Mouse (Mus musculus) lung, embryonic 14.5 days (tissue): ENCODE results near the gene Snx30. TPM values are rescaled to one million over a fixed set of nuclear protein-coding genes. Genes with fewer than 3 reads are reported as not detected.

Experiments used
- ATAC-seq: fragments of 200-750 bp; cut with Nextera tagmentation; 2 replicates; pipeline ENCODE4 v1.8.0; 2017; ENCODE audit warnings: mild to moderate bottlenecking, moderate TSS enrichment, moderate library complexity; ENCODE audit not compliant: insufficient read depth
- DNase-seq: peaks from one replicate; pipeline ENCODE4 v3.0.0-alpha.2; 2015
- H3K27ac ChIP-seq: fragments of 300-500 bp; sonication (generic); 2 replicates; pipeline ENCODE4 v1.5.1; 2014; ENCODE audit warnings: low read depth, mild to moderate bottlenecking, moderate library complexity
- H3K27me3 ChIP-seq: fragments of 300-500 bp; sonication (generic); 2 replicates; pipeline ENCODE4 v1.6.1; 2014; ENCODE audit warnings: low read length, control low read depth; ENCODE audit not compliant: insufficient read depth
- H3K36me3 ChIP-seq: fragments of 300-500 bp; sonication (generic); 2 replicates; pipeline ENCODE4 v1.6.1; 2014; ENCODE audit warnings: control low read depth; ENCODE audit not compliant: insufficient read depth
- H3K4me1 ChIP-seq: fragments of 300-500 bp; sonication (generic); 2 replicates; pipeline ENCODE4 v1.6.1; 2014; ENCODE audit warnings: antibody characterized with exemption, control low read depth; ENCODE audit not compliant: insufficient read depth
- H3K4me2 ChIP-seq: fragments of 300-500 bp; sonication (generic); 2 replicates; pipeline ENCODE4 v1.6.1; 2014; ENCODE audit warnings: mild to moderate bottlenecking
- H3K4me3 ChIP-seq: fragments of 300-500 bp; sonication (generic); 2 replicates; pipeline ENCODE4 v1.5.1; 2014; ENCODE audit warnings: low read depth, low read length
- H3K9ac ChIP-seq: fragments of 300-500 bp; sonication (generic); 2 replicates; pipeline ENCODE4 v1.6.1; 2014
- H3K9me3 ChIP-seq: fragments of 300-500 bp; sonication (generic); 2 replicates; pipeline ENCODE4 v1.6.1; 2016; ENCODE audit warnings: low read depth, low read length, control low read depth
- CTCF ChIP-seq: IDR thresholded peaks from 2 replicates; pipeline ENCODE4 v1.5.1; 2016; ENCODE audit warnings: antibody characterized with exemption, low read depth
- WGBS: fragments of 180-500 bp; shearing (Covaris S2); extraction: QIAGEN DNeasy Blood & Tissue Kit; methylation state at CpG from one replicate; pipeline ENCODE4 v1.1.7; 2014; 5-methylcytosine and 5-hydroxymethylcytosine counted together
- polyA plus RNA-seq: library from polyadenylated mRNA; unstranded; fragments of >200 nt; fragmentation: Nextera tagmentation; extraction: Ambion mirVana; gene quantifications from 2 replicates; pipeline ENCODE4 v1.2.1, GENCODE M21; 2014

Gene Snx30
- polyA plus RNA-seq, 1 experiment from 2014 or later, result 10.6 TPM

DNA sequence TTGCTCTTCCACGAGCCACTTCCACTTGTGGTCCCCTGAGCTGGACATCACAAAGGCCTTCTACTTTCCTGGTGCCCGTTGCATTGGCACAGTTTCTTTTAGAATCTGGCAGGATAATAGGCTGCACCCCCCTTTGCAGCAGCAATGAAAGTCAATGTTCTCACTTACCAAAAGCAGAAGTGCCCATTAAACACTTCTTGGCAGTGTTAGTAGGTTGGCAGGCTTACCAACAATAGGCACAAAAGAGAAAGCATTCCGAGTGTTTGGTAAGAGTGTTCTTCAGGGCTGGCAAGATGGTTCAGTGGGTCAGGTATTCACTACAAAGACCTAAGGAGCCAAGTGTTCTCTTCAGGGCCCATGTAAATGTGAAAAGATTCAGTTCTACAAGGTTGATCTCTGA, 73.8 kb downstream of the Snx30 start:
- Histone ChIP-seq H3K27me3 (no peaks in the 10 kb centered on the region), H3K4me3 (no peak overlapping the region), H3K9ac (no peak overlapping the region), H3K4me2 (no peak overlapping the region), H3K36me3 (peaks cover 14% of the 10 kb centered on the region; the same call in 1 of the 2 replicates), H3K4me1 (no peaks in the 10 kb centered on the region), H3K9me3 (no peaks in the 10 kb centered on the region), H3K27ac (no peak overlapping the region)
- ATAC-seq (no peak), DNase-seq (no peak)
- WGBS, result 86% methylated on average over 3 of the region's 3 CpGs
- no peak for TF ChIP-seq CTCF

DNA sequence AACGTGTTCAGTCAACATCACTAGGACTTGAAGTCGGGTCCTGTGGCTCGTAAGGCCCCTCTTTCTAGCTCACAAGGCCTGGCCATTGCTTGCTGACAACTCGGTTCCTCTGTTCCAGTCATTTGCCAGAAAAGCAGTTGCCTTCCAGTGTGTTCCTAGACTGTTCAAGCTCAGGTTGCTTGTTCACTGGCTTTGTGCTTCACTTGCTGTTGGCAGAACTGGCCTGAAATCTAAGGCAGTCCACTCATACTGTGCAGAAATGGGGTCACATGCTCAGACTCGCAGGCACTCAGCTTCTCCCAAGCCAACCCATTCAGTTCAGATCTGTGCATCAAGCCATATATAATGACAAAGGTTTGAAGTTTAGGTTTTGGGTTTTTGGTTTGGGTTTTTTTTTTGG, 75.1 kb downstream of the Snx30 start:
- H3K4me1 ChIP-seq, result no peaks in the 10 kb centered on the region
- ATAC-seq (no peak), DNase-seq (no peak)
- no peak overlapping the region for H3K4me3 ChIP-seq
- H3K9me3 ChIP-seq, result no peaks in the 10 kb centered on the region
- H3K27me3 ChIP-seq, result no peaks in the 10 kb centered on the region
- WGBS, result 76% methylated on average over 5 of the region's 5 CpGs
- H3K9ac ChIP-seq, result no peak overlapping the region
- H3K36me3 ChIP-seq, result peaks cover 14% of the 10 kb centered on the region; the same call in 1 of the 2 replicates
- no peak for TF ChIP-seq CTCF
- no peak overlapping the region for H3K4me2 ChIP-seq
- H3K27ac ChIP-seq, result 0 out of 2 replicates have a peak overlapping the region, but pooled peaks have one; percentile 27

DNA sequence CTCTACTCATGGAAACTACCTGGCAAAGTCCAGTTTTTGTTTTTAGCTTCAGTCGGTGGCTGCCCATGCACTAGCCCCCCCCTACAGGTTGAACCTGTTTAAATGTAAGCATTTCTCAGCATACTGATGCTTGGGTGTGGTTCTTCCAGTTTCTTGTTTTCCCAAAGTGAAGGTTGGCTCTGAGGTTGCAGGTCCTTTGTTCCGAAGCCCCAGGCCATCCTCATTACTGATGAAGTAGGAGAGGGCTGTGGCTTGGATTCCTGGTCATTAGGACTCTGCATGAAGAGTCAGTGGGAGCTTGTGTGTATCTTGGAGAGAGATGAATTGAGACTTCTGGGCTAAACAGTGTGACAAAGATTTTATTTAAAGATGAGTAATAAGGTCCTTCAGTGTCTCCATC, 75.6 kb downstream of the Snx30 start:
- no peak for DNase-seq
- Histone ChIP-seq H3K4me3 (no peak overlapping the region), H3K9ac (no peak overlapping the region), H3K27ac (no peak overlapping the region), H3K4me1 (no peaks in the 10 kb centered on the region), H3K36me3 (peaks cover 15% of the 10 kb centered on the region; the same call in 1 of the 2 replicates), H3K27me3 (no peaks in the 10 kb centered on the region), H3K9me3 (no peaks in the 10 kb centered on the region), H3K4me2 (no peak overlapping the region)
- no peak for TF ChIP-seq CTCF
- WGBS, result 65% methylated on average over 2 of the region's 2 CpGs
- ATAC-seq, result no peak

DNA sequence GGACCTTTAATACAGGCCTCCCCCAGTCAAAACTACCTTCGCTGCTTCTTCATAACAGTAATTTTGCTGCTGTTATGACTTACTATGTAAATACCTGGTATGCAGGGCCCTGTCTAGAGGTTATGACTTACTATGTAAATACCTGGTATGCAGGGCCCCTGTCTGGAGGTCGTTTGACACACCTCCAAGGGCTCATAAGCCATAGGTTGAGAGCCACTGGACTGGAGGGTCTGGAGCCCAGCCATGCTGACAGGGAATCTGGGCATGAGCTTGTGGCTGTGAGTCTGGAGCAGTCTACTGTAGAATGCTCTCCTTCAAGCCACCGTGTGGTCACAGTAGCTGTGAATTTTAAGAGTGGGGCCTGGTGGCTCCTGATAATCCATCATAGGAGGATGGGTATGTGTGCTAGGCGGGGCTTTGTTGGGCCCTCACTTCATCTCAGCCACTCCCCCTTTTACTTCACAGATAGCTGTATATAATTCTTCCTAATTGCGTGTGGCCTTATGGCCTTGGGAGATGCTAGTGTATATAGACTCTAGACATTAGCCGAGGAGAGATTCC, 78.6 kb downstream of the Snx30 start:
- H3K36me3 ChIP-seq, result peaks cover 15% of the 10 kb centered on the region; the same call in 1 of the 2 replicates
- H3K27ac ChIP-seq, result no peak overlapping the region
- no peak overlapping the region for H3K9ac ChIP-seq
- DNase-seq, result no peak
- no peak for TF ChIP-seq CTCF
- H3K4me3 ChIP-seq, result no peak overlapping the region
- H3K27me3 ChIP-seq, result no peaks in the 10 kb centered on the region
- ATAC-seq, result peak; percentile 39; the same call in 1 of the 2 replicates
- 61% methylated on average over 6 of the region's 6 CpGs for WGBS
- H3K4me1 ChIP-seq, result no peaks in the 10 kb centered on the region
- no peaks in the 10 kb centered on the region for H3K9me3 ChIP-seq
- no peak overlapping the region for H3K4me2 ChIP-seq

DNA sequence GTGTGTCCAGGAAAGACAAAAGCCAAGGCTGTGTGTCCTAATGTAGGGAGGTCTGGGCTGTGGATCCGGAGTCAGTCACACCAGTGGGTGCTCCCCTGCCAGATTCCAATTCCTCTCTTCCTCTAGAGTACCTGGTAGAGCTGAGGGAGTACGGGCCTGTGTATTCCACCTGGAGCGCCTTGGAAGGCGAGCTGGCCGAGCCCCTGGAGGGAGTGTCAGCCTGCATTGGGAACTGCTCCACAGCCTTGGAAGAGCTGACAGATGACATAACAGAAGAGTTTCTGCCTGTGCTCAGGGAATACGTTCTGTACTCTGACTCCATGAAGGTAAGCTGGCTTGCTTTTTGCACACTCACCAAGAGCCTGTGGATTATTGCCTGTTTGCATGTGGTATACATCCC, 80.6 kb downstream of the Snx30 start:
- peaks cover 8% of the 10 kb centered on the region; the same call in 1 of the 2 replicates for H3K36me3 ChIP-seq
- 87% methylated on average over 6 of the region's 6 CpGs for WGBS
- no peak overlapping the region for H3K9ac ChIP-seq

DNA sequence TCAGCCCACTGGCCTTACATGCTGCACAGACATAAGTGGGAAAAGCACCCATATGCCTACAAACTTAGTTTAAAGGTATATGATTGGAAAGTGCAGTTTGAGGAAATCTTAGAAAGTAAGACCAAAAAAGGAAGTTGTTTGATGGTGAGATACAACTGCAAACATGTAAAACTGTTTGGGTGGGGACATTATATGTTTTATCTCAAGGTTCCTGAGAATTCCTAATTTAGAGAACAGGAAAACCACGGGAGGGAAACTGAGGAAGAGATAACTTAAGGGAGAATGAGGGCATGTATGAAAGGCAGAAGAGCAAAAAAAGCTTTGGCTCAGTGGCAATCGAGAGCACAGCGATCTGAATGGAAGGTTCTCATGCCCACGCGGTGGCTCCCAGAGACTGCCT, 81.4 kb downstream of the Snx30 start:
- Histone ChIP-seq H3K4me1 (no peaks in the 10 kb centered on the region), H3K9ac (no peak overlapping the region), H3K4me3 (no peak overlapping the region), H3K9me3 (no peaks in the 10 kb centered on the region), H3K4me2 (no peak overlapping the region), H3K36me3 (peaks cover 6% of the 10 kb centered on the region; the same call in 1 of the 2 replicates), H3K27me3 (no peaks in the 10 kb centered on the region), H3K27ac (no peak overlapping the region)
- 91% methylated on average over 5 of the region's 5 CpGs for WGBS
- ATAC-seq (no peak), DNase-seq (no peak)
- no peak for TF ChIP-seq CTCF

More for the DNA sequence above, 80.6 kb downstream of the Snx30 start:
- H3K9me3 ChIP-seq, result no peaks in the 10 kb centered on the region
- H3K27ac ChIP-seq, result no peak overlapping the region
- no peak overlapping the region for H3K4me2 ChIP-seq
- no peaks in the 10 kb centered on the region for H3K27me3 ChIP-seq
- ATAC-seq (no peak), DNase-seq (no peak)
- TF ChIP-seq CTCF, result no peak
- H3K4me3 ChIP-seq, result no peak overlapping the region
- no peaks in the 10 kb centered on the region for H3K4me1 ChIP-seq

DNA sequence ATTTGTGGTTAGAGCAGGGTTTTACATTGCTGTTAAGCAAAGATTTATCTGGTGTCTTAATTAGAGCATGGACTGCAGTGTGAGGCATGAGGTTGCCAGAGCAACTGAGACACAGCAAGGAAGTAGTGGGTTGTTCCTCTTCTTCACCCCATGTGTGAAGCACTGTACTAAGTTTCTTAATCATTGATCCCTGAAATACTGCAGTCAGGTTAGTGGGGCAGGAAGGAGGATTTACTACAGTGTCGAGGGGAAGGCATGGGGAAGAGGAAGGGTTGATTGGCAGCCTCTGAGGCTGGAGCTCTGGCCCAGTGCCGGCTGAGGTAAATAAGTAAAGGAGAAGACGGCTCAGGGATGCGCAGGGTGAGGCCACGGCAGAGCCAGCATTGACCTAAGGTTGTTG, 82.4 kb downstream of the Snx30 start:
- no peak for TF ChIP-seq CTCF
- 71% methylated on average over 5 of the region's 5 CpGs for WGBS
- Histone ChIP-seq H3K27ac (no peak overlapping the region), H3K9me3 (no peaks in the 10 kb centered on the region), H3K4me2 (no peak overlapping the region), H3K27me3 (no peaks in the 10 kb centered on the region), H3K9ac (no peak overlapping the region), H3K4me1 (no peaks in the 10 kb centered on the region), H3K4me3 (no peak overlapping the region), H3K36me3 (peaks cover 11% of the 10 kb centered on the region; the same call in 1 of the 2 replicates)
- DNase-seq, result no peak
- ATAC-seq, result no peak
